Mouse (Mus musculus): ENCODE measurements around the gene 2310061N02Rik. TPM values are rescaled to one million over a fixed set of nuclear protein-coding genes. Genes with fewer than 3 reads are reported as not detected.
A peak's percentile ranks its signal among the peaks of the same experiment; 100 is the strongest.

2310061N02Rik gene
- polyA plus RNA-seq, 1 experiment from 2014 or later, result not detected

DNA sequence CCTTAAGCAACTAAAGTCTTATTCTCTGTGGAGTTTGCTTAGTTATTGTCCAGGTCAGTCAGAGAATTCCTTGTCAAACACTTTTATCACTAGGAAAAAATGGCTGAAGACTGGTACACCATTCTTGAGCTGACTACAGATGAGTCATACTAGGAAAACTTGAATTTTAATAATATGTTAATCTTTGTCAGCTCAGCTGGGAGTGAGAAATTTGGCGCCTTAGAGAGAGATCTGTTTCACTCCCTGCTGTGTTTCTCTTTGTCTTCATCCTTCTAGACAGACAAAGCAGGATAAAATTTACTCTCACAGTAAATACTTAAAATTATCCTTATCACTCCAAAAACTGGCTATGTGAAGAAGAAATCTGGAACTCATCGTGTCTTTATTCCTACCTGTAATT is 26.5 kb downstream of the 2310061N02Rik start:
- ATAC-seq (ENCODE audit: low FRiP score), result no peak
- H3K4me1 ChIP-seq (replicated peaks), result no peaks in the 10 kb centered on the region

DNA sequence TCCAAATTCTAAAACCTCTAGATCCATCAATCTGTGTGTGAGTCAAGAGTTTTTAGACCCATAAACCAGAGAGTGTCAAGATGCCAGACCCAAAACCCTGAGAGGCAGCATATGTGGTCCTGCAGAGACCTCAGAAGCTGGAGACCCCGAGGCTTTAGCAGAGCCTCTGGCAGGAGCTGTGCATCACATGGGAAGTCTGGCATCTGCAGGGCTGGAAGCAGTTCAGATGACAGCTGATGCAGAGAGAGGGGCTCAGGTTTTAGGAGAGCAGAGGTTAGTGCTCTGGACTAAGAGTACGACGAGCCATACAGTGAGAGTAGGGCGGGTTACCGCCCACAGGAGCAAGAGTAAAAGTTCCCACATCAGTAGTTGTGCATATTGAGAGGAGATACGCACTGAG is 28.7 kb downstream of the 2310061N02Rik start:
- Histone ChIP-seq H3K9ac (no peak overlapping the region), H3K4me2 (no peak overlapping the region), H3K27me3 (no peaks in the 10 kb centered on the region), H3K36me3 (no peaks in the 10 kb centered on the region), H3K4me1 (replicated peaks) (no peaks in the 10 kb centered on the region), H3K4me3 (no peak overlapping the region), H3K27ac (no peak overlapping the region), H3K9me3 (no peaks in the 10 kb centered on the region)
- WGBS, result 85% methylated on average over 6 of the region's 6 CpGs
- ATAC-seq (ENCODE audit: low FRiP score), result no peak

More for the DNA sequence above, 26.5 kb downstream of the 2310061N02Rik start:
- H3K4me3 ChIP-seq, result no peak overlapping the region
- no peak overlapping the region for H3K27ac ChIP-seq
- no peaks in the 10 kb centered on the region for H3K27me3 ChIP-seq
- whole genome bisulfite sequencing, result 38% methylated on average over 2 of the region's 2 CpGs
- H3K36me3 ChIP-seq, result no peaks in the 10 kb centered on the region
- no peak overlapping the region for H3K4me2 ChIP-seq
- no peak overlapping the region for H3K9ac ChIP-seq
- H3K9me3 ChIP-seq, result no peaks in the 10 kb centered on the region

DNA sequence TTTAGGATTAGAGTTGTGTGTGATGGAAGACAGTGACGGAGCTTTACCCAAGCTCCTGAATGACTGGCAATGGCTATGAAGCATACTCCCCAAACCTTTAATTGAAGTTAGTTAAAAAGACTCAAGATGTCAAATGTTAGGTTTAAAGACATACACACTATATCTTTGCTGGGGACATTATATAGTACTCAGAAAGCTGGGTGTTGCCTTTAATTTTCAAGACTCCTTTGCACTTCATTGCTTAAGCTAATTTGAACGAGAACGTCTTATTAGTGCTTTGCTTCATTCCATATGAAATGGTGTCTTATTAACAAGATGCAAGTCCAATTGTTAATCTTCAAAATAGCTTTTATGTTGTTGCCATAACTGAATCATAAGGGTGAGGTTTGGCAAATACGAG is 36.2 kb downstream of the 2310061N02Rik start, which contains the start of gene Krtap27-1:
Gene Krtap27-1, minus strand, starts transcription at position 101 of the 400 bp plus-strand sequence.
- ATAC-seq (ENCODE audit: low FRiP score), result no peak
- H3K9me3 ChIP-seq, result no peaks in the 10 kb centered on the region
- H3K27me3 ChIP-seq, result no peaks in the 10 kb centered on the region
- 91% methylated on average over 4 of the region's 4 CpGs for WGBS
- H3K4me1 ChIP-seq (replicated peaks), result no peaks in the 10 kb centered on the region
- H3K27ac ChIP-seq, result no peak within 1 kb of the TSS
- H3K9ac ChIP-seq, result no peak within 1 kb of the TSS
- no peak within 1 kb of the TSS for H3K4me2 ChIP-seq
- H3K36me3 ChIP-seq, result no peaks in the 10 kb centered on the region
- no peak within 1 kb of the TSS for H3K4me3 ChIP-seq

DNA sequence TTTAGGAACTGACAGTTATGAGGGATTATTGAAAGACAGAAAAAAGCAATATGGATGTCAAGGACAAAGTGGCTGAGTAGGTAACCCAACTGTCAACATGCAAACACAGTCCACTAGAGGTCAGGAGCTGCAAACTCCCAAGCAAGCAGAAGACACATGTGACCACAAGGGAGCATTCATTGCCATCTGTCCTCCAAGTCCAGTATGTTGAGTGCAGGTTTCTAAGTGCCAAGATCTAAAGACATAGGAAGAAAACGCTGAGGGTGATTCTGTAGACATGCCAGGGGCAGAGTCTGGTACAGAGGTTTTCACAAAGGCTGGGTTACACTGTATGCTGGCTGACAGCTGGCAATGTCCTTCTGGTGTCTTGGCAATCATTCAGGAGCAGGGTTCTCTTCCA is 50.3 kb downstream of the 2310061N02Rik start:
- Histone ChIP-seq H3K4me1 (replicated peaks) (no peaks in the 10 kb centered on the region), H3K27ac (no peak overlapping the region)
- ATAC-seq (ENCODE audit: low FRiP score), result peak; percentile 63

More for the DNA sequence above, 50.3 kb downstream of the 2310061N02Rik start:
- H3K9ac ChIP-seq, result no peak overlapping the region
- no peaks in the 10 kb centered on the region for H3K9me3 ChIP-seq
- H3K4me3 ChIP-seq, result no peak overlapping the region
- 72% methylated on average over 1 of the region's 1 CpGs for WGBS
- no peak overlapping the region for H3K4me2 ChIP-seq
- no peaks in the 10 kb centered on the region for H3K27me3 ChIP-seq
- no peaks in the 10 kb centered on the region for H3K36me3 ChIP-seq

Other genes starting within 250 kb of the 2310061N02Rik start
- not detected in 2 replicates for gene Cldn17, start 201.0 kb downstream of the 2310061N02Rik start, polyA plus RNA-seq (2015; fragmentation: Nextera tagmentation; extraction: Ambion mirVana)
- gene Cldn8, start 144.8 kb downstream of the 2310061N02Rik start, polyA plus RNA-seq (2015; fragmentation: Nextera tagmentation; extraction: Ambion mirVana), result 0.10 TPM in 1 of 2 replicates, not detected in the other
- gene Krtap24-1, start 95.7 kb downstream of the 2310061N02Rik start, polyA plus RNA-seq (2015; fragmentation: Nextera tagmentation; extraction: Ambion mirVana), result not detected in 2 replicates
- gene 2310079G19Rik, start 80.3 kb downstream of the 2310061N02Rik start, polyA plus RNA-seq (2015; fragmentation: Nextera tagmentation; extraction: Ambion mirVana), result not detected in 2 replicates
- gene Krtap26-1, start 60.2 kb downstream of the 2310061N02Rik start, polyA plus RNA-seq (2015; fragmentation: Nextera tagmentation; extraction: Ambion mirVana), result not detected in 2 replicates
- gene Krtap27-1, start 36.3 kb downstream of the 2310061N02Rik start, polyA plus RNA-seq (2015; fragmentation: Nextera tagmentation; extraction: Ambion mirVana), result not detected in 2 replicates
- not detected in 2 replicates for gene Krtap13-1, start 20.9 kb upstream of the 2310061N02Rik start, polyA plus RNA-seq (2015; fragmentation: Nextera tagmentation; extraction: Ambion mirVana)
- gene Krtap13, start 43.7 kb upstream of the 2310061N02Rik start, polyA plus RNA-seq (2015; fragmentation: Nextera tagmentation; extraction: Ambion mirVana), result not detected in 2 replicates
- gene 2310034C09Rik, start 50.9 kb upstream of the 2310061N02Rik start, polyA plus RNA-seq (2015; fragmentation: Nextera tagmentation; extraction: Ambion mirVana), result not detected in 2 replicates
- gene 2310057N15Rik, start 66.2 kb upstream of the 2310061N02Rik start, polyA plus RNA-seq (2015; fragmentation: Nextera tagmentation; extraction: Ambion mirVana), result not detected in 2 replicates
- gene Gm5965, start 69.9 kb upstream of the 2310061N02Rik start, polyA plus RNA-seq (2015; fragmentation: Nextera tagmentation; extraction: Ambion mirVana), result not detected in 2 replicates
- gene Gm20741, start 104.3 kb upstream of the 2310061N02Rik start, polyA plus RNA-seq (2015; fragmentation: Nextera tagmentation; extraction: Ambion mirVana), result not detected in 2 replicates
- gene Krtap15, start 112.3 kb upstream of the 2310061N02Rik start, polyA plus RNA-seq (2015; fragmentation: Nextera tagmentation; extraction: Ambion mirVana), result not detected in 2 replicates
- not detected in 2 replicates for gene Krtap14, start 118.2 kb upstream of the 2310061N02Rik start, polyA plus RNA-seq (2015; fragmentation: Nextera tagmentation; extraction: Ambion mirVana)
- gene Krtap19-1, start 161.4 kb upstream of the 2310061N02Rik start, polyA plus RNA-seq (2015; fragmentation: Nextera tagmentation; extraction: Ambion mirVana), result not detected in 2 replicates
- not detected in 2 replicates for gene Krtap19-2, start 166.3 kb upstream of the 2310061N02Rik start, polyA plus RNA-seq (2015; fragmentation: Nextera tagmentation; extraction: Ambion mirVana)
- not detected in 2 replicates for gene Krtap19-3, start 170.1 kb upstream of the 2310061N02Rik start, polyA plus RNA-seq (2015; fragmentation: Nextera tagmentation; extraction: Ambion mirVana)
- not detected in 2 replicates for gene Krtap19-4, start 177.1 kb upstream of the 2310061N02Rik start, polyA plus RNA-seq (2015; fragmentation: Nextera tagmentation; extraction: Ambion mirVana)
- not detected in 2 replicates for gene Krtap19-5, start 188.5 kb upstream of the 2310061N02Rik start, polyA plus RNA-seq (2015; fragmentation: Nextera tagmentation; extraction: Ambion mirVana)
- gene Krtap19-9b, start 224.3 kb upstream of the 2310061N02Rik start, polyA plus RNA-seq (2015; fragmentation: Nextera tagmentation; extraction: Ambion mirVana), result not detected in 2 replicates

All from hindbrain, embryonic 13.5 days (tissue).